Comparison of ENCODE assay signal across 9 mouse cellular contexts in genomic region chr17:67950523-67951213, GRCm38 (mm10). TPM values are rescaled to one million over a fixed set of nuclear protein-coding genes. Genes with fewer than 3 reads are reported as not detected.
A peak's percentile ranks its signal among the peaks of the same experiment; 100 is the strongest.
DNase-seq lines count a peak whose midpoint lies in the region; ATAC-seq and TF ChIP-seq lines count a peak whose summit lies in the region.
"Had no signal": no experiment of that assay in that cellular context is flagged by ENCODE, and none has a peak within 500 bp of the region (broad histone marks: within the 10 kb centered on the region; RNA-seq: fewer than 3 reads in every experiment).

No protein-coding gene starts in this region.

- TF ChIP-seq EP300 in heart, adult 2 months (IDR thresholded peaks at IDR 0.05; ENCODE audit: insufficient read depth, low read depth, low read length), result no peak

- peak overlapping the region; percentile 80 for H3K27ac ChIP-seq in heart, adult 2 months
- H3K27ac ChIP-seq in heart, embryonic 11.5 days (ENCODE audit: low read depth, low read length), result peak overlapping the region; percentile 71

- H3K36me3 ChIP-seq in heart, adult 2 months (ENCODE audit: control insufficient read depth, insufficient read depth, low read length), result peaks cover 3% of the 10 kb centered on the region; the same call in 1 of the 2 replicates
- H3K36me3 ChIP-seq in heart, embryonic 11.5 days (ENCODE audit: control insufficient read depth, insufficient read depth, low read length), result no peaks in the 10 kb centered on the region

- 27% methylated on average over 11 of the region's 11 CpGs for WGBS in heart, adult 2 months
- WGBS in heart, embryonic 11.5 days (ENCODE audit: insufficient replicate concordance), result 49% methylated on average over 11 of the region's 11 CpGs

- H3K4me3 ChIP-seq in heart, adult 2 months, result peak overlapping the region; percentile 32
- peak overlapping the region; percentile 16; the same call in 1 of the 2 replicates for H3K4me3 ChIP-seq in heart, embryonic 11.5 days (ENCODE audit: low read depth, low read length)

- H3K4me2 ChIP-seq in heart, embryonic 11.5 days, result peak overlapping the region; percentile 49

- H3K9ac ChIP-seq in heart, adult 2 months (ENCODE audit: low read depth, low read length), result peak overlapping the region; percentile 32
- H3K9ac ChIP-seq in heart, embryonic 11.5 days (ENCODE audit: low read depth, low read length), result peak overlapping the region; percentile 58; the same call in 1 of the 2 replicates

- no peaks in the 10 kb centered on the region for H3K27me3 ChIP-seq in heart, adult 2 months (ENCODE audit: control insufficient read depth, insufficient read depth, low read length)
- H3K27me3 ChIP-seq in heart, embryonic 11.5 days (ENCODE audit: control insufficient read depth, insufficient read depth, low read length), result no peaks in the 10 kb centered on the region
- H3K27me3 ChIP-seq: CH12.LX had no signal

- no peak for TF ChIP-seq POLR2A in heart, adult 2 months (IDR thresholded peaks at IDR 0.05; ENCODE audit: insufficient read depth, low read depth, low read length)

- peak in 1 of 2 experiments; percentile 50 for DNase-seq in heart, adult 2 months
- no peak for DNase-seq in heart, adult 9 months (ENCODE audit: low spot score in 2 of 2)
- DNase-seq in NIH3T3 (ENCODE audit: low read depth), result peak; percentile 83
- DNase-seq in kidney, postnatal 4 days, result peak; percentile 37 to 55
- no peak for DNase-seq in spleen, postnatal 36 days (ENCODE audit: low spot score in 2 of 2)
- DNase-seq in right cerebral cortex, adult 18-20 months, result no peak

- ATAC-seq in heart, embryonic 11.5 days (replicated peaks; ENCODE audit: insufficient number of reproducible peaks, low FRiP score, low TSS enrichment), result no peak
- ATAC-seq in erythroid progenitor cell, adult 5-6 weeks (replicated peaks; ENCODE audit: low FRiP score, poor library complexity, severe bottlenecking), result no peak

- intact Hi-C loops in heart, adult 2 months (cut with DNase I), result loop anchor here (5.0 kb wide), 1 partner anchor 63 kb away; no protein-coding TSS in a partner anchor

- H3K9me3 ChIP-seq in heart, embryonic 11.5 days (replicated peaks; ENCODE audit: control insufficient read depth, low read length), result no peaks in the 10 kb centered on the region

- H3K79me2 ChIP-seq in heart, adult 2 months (replicated peaks; ENCODE audit: control insufficient read depth, insufficient read depth, low read length), result no peaks in the 10 kb centered on the region

- peaks cover 9% of the 10 kb centered on the region for H3K4me1 ChIP-seq in heart, adult 2 months (ENCODE audit: control insufficient read depth, insufficient read depth, low read length)
- peaks cover 19% of the 10 kb centered on the region for H3K4me1 ChIP-seq in heart, embryonic 11.5 days (ENCODE audit: control insufficient read depth, insufficient read depth, low read length)

- no peak for TF ChIP-seq CTCF in heart, adult 2 months (IDR thresholded peaks at IDR 0.05)

RNA-seq across cellular contexts. Expression of gene Arhgap28, which starts 53.3 kb away (rescaled TPM):
- total RNA-seq in heart, adult 2 months (2021), result 1 to 10 TPM; 1.6 to 2.5 TPM
- polyA plus RNA-seq in heart, adult 2 months (2012; rRNA removed), result 1.9 and 3.3 TPM in 2 replicates
- 25.9 and 30.8 TPM in 2 replicates for polyA plus RNA-seq in heart, embryonic 11.5 days (2014; fragmentation: Nextera tagmentation; extraction: Ambion mirVana)
- not detected in 2 replicates for total RNA-seq in erythroid progenitor cell, adult 5-6 weeks (2015; ENCODE audit: low replicate concordance)
- total RNA-seq in erythroid progenitor cell, adult 5-6 weeks (2017; ENCODE audit: low replicate concordance), result not detected in 2 replicates
- total RNA-seq: CH12.LX had no signal

Comparison
In these comparisons a context has a peak if more than half of its experiments do, and no peak if none do; other contexts are left out.
1. DNase-seq: peak in NIH3T3 (single experiment) and kidney, postnatal 4 days (2 of 2); none in heart, adult 9 months (0 of 2), spleen, postnatal 36 days (0 of 2) and right cerebral cortex, adult 18-20 months (single experiment).